Mouse (Mus musculus) G1E (cell line): ENCODE results near the gene Cib3.

Experiments used
- CTCF ChIP-seq: IDR thresholded peaks from 2 replicates; pipeline ENCODE4 v1.5.1; 2012; ENCODE audit warnings: low read depth, low read length, inconsistent platforms, mixed read lengths
- GATA1 ChIP-seq: IDR thresholded peaks from 2 replicates; pipeline ENCODE4 v1.6.1; 2012; ENCODE audit warnings: borderline replicate concordance, low read length, inconsistent platforms, mixed read lengths
- GATA2 ChIP-seq: IDR thresholded peaks from 2 replicates; pipeline ENCODE4 v1.6.1; 2012; ENCODE audit warnings: low read depth, low read length, inconsistent platforms, borderline replicate concordance
- POLR2AphosphoS5 ChIP-seq: IDR thresholded peaks from 2 replicates; pipeline ENCODE4 v1.6.1; 2012; ENCODE audit warnings: low read depth, low read length, inconsistent platforms; ENCODE audit not compliant: insufficient replicate concordance
- TAL1 ChIP-seq: conservative IDR thresholded peaks from 2 replicates; pipeline ENCODE4 v1.6.1; 2012; ENCODE audit warnings: low read depth, low read length, inconsistent platforms, mixed read lengths

- TF ChIP-seq POLR2AphosphoS5 (no peak), TAL1 (no peak), CTCF (no peak), GATA1 (no peak), GATA2 (no peak)
Measured at GRCm38 (mm10) chr8:72240403-72240763, 27.7 kb upstream of the Cib3 start.
